Mouse (Mus musculus): ENCODE results near the gene H2-Q4.
"Not testable (repeated sequence)": the region's sequence is repeated elsewhere in the genome, so short reads cannot be mapped to it uniquely, and the experiment has no call there.

Gene H2-Q4

DNA sequence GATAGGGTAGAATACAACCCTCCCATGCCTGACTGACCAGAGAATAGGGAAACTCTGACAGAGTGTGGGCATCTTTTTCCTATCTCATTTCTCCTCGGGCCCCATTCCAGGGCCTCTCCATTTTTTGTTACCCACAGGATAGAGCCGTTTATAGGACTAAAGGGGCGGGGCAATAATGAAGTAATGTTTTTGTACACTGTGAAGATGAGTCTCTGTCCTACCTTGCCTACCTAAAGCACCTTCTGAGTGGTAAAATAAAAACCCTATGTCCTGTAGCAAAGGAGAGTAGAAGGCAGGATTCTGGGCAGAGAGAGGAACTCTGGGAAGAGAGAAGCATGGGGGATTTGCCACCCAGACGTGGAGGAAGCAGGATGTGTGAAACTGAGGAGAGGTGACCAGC is 40.1 kb downstream of the H2-Q4 start:
- DNase-seq (ENCODE audit: low read depth in 2 of 2, low spot score in 2 of 2) = not testable (repeated sequence)

- DNase-seq (ENCODE audit: low read depth in 2 of 2, low spot score in 2 of 2) = peak in 1 of 2 experiments; percentile 70
Measured at GRCm38 (mm10) chr17:35420206-35420810, 40.9 kb downstream of the H2-Q4 start.

DNA sequence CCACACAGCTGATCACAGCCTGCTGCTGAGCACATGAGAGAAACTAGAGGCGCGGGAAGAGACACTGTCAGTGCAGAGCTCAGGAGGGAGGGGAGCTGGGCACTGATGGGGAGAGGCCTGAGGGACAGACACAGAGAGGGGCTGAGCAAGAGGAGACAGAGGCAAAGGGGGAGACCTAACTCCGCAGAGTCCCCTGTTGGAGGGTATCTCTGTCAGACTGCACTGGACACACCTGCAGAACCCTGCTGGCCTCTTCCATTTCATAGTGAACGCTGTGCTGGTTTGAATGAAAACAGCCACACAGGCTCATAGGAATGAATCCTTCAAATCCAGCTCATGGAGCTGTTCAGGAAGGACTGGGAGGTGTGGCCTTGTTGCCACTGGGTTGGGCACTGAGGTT is 41.9 kb downstream of the H2-Q4 start:
- DNase-seq (ENCODE audit: low read depth in 2 of 2, low spot score in 2 of 2) = not testable (repeated sequence)

DNA sequence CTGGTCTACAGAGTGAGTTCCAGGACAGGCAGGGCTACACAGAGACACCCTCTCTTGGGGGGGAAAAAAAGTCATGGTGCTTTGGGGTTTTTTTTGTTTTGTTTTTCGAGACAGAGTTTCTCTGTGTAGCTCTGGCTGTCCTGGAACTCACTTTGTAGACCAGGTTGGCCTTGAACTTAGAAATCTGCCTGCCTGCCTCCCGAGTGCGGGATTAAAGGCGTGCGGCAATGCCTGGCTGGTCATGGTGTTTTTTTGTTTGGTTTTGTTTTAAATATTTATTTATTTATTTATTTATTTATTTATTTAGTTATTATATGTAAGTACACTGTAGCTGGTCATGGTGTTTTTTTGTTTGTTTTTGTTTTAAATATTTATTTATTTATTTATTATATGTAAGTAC is 42.9 kb downstream of the H2-Q4 start:
- DNase-seq (ENCODE audit: low read depth in 2 of 2, low spot score in 2 of 2) = not testable (repeated sequence)

- DNase-seq (ENCODE audit: low read depth in 2 of 2, low spot score in 2 of 2) = not testable (repeated sequence)
Measured at GRCm38 (mm10) chr17:35423131-35423810, 43.9 kb downstream of the H2-Q4 start.

GRCm38 (mm10) chr17:35424106-35424505 is 44.7 kb downstream of the H2-Q4 start:
- DNase-seq (ENCODE audit: low read depth in 2 of 2, low spot score in 2 of 2) = not testable (repeated sequence)

DNA sequence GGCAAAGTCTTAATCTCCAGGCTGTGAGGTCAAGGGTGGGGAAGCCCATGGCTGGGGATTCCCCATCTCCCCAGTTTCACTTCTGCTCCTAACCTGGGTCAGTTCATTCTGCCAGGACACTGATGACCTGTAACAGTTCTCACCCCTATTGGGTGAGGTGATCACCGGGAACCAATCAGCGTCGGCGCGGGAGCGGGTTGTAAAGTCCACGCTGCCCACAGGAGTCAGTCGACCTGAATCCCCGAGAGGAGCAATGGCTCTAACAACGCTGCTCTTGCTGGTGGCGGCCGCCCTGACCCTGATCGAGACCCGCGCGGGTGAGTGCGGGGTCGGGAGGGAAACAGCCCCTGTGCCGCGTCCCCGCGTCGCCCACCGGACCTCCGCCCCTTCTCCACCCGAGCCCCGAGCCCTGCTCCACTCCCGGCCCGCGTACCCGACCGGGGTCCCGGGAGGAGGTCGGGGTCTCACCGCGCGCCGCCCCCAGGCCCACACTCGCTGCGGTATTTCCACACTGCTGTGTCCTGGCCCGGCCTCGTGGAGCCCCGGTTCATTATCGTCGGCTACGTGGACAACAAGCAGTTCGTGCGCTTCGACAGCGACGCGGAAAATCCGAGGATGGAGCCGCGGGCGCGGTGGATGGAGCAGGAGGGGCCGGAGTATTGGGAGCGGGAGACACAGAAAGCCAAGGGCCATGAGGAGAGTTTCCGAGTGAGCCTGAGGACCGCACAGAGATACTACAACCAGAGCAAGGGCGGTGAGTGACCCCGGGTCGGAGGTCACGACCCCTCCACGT is 45.4 kb downstream of the H2-Q4 start, which contains the start of gene H2-Q6:
Gene H2-Q6, plus strand, starts transcription at position 227 of the 793 bp plus-strand sequence.
- peak; percentile 49 to 55 for DNase-seq (ENCODE audit: low read depth in 2 of 2, low spot score in 2 of 2)

GRCm38 (mm10) chr17:35425474-35425873 is 46.1 kb downstream of the H2-Q4 start:
- not testable (repeated sequence) for DNase-seq (ENCODE audit: low read depth in 2 of 2, low spot score in 2 of 2)

GRCm38 (mm10) chr17:35428883-35429282 is 49.5 kb downstream of the H2-Q4 start:
- DNase-seq (ENCODE audit: low read depth in 2 of 2, low spot score in 2 of 2) = not testable (repeated sequence)

GRCm38 (mm10) chr17:35430671-35431070 is 51.3 kb downstream of the H2-Q4 start:
- DNase-seq (ENCODE audit: low read depth in 2 of 2, low spot score in 2 of 2) = not testable (repeated sequence)

GRCm38 (mm10) chr17:35432167-35432566 is 52.8 kb downstream of the H2-Q4 start:
- not testable (repeated sequence) for DNase-seq (ENCODE audit: low read depth in 2 of 2, low spot score in 2 of 2)

GRCm38 (mm10) chr17:35434836-35435235 is 55.4 kb downstream of the H2-Q4 start:
- DNase-seq (ENCODE audit: low read depth in 2 of 2, low spot score in 2 of 2) = peak in 1 of 2 experiments; percentile 55
